Mouse (Mus musculus) spleen, adult 2 months (tissue): Measurements from ENCODE around the gene Rab24. TPM values are rescaled to one million over a fixed set of nuclear protein-coding genes. Genes with fewer than 3 reads are reported as not detected.

ENCODE experiments used
- DNase-seq, 2 experiments: peaks; one replicate each; pipeline versions ENCODE4 v3.0.0 to v3.0.0-alpha.2; 2012 to 2021; ENCODE audit warnings: low spot score in 2 of 2, low read depth in 1 of 2
- H3K27ac ChIP-seq: fragments of 200-500 bp; 2 replicates; pipeline ENCODE4 v1.5.1; 2012; ENCODE audit warnings: low read length, inconsistent platforms; ENCODE audit not compliant: insufficient read depth
- H3K27me3 ChIP-seq: fragments of 200-500 bp; 2 replicates; pipeline ENCODE4 v1.6.1; 2012; ENCODE audit warnings: mild to moderate bottlenecking, moderate library complexity, low read length, inconsistent platforms; ENCODE audit not compliant: control insufficient read depth, insufficient read depth
- H3K36me3 ChIP-seq: fragments of 200-500 bp; 2 replicates; pipeline ENCODE4 v1.6.1; 2012; ENCODE audit warnings: mild to moderate bottlenecking, low read length, inconsistent platforms; ENCODE audit not compliant: control insufficient read depth, insufficient read depth
- H3K4me1 ChIP-seq: fragments of 200-500 bp; 2 replicates; pipeline ENCODE4 v1.6.1; 2011; ENCODE audit warnings: inconsistent platforms; ENCODE audit not compliant: control insufficient read depth, insufficient read depth, insufficient read length
- H3K4me3 ChIP-seq: fragments of 200-500 bp; 2 replicates; pipeline ENCODE4 v1.5.1; 2011; ENCODE audit warnings: mild to moderate bottlenecking, inconsistent platforms; ENCODE audit not compliant: insufficient read depth, insufficient read length; ENCODE audit errors: extremely low read depth
- CTCF ChIP-seq: fragments of 200-500 bp; IDR thresholded peaks from 2 replicates; pipeline ENCODE4 v1.5.1; 2011; ENCODE audit warnings: mild to moderate bottlenecking, inconsistent platforms; ENCODE audit not compliant: insufficient read depth, insufficient read length, insufficient replicate concordance; ENCODE audit errors: extremely low read depth
- POLR2A ChIP-seq: fragments of 200-500 bp; IDR thresholded peaks from 2 replicates; pipeline ENCODE4 v1.6.1; 2011; ENCODE audit warnings: low read depth, low read length, inconsistent platforms
- WGBS: fragments of 180-500 bp; shearing (Covaris S2); methylation state at CpG from one replicate; pipeline ENCODE4 v1.1.7; 2018; 5-methylcytosine and 5-hydroxymethylcytosine counted together
- polyA plus RNA-seq: library from polyadenylated mRNA; depleted of rRNA; stranded (reverse); fragments of >200 nt; gene quantifications from 2 replicates; pipeline ENCODE4 v1.2.3, GENCODE M21; 2012; rRNA removed

The Rab24 gene
- 54.7 and 75.2 TPM in 2 replicates for polyA plus RNA-seq

- DNase-seq = peak; percentile 59 to 84
- TF ChIP-seq CTCF (no peak), POLR2A (peak; percentile 49)
- 1% methylated on average over 73 of the region's 73 CpGs for WGBS
- Histone ChIP-seq H3K4me3 (peak within 1 kb of the TSS; percentile 88), H3K27me3 (no peaks in the 10 kb centered on the region), H3K4me1 (peaks cover 33% of the 10 kb centered on the region), H3K27ac (peak within 1 kb of the TSS; percentile 77), H3K36me3 (peaks cover 21% of the 10 kb centered on the region)
Measured at GRCm38 (mm10) chr13:55321434-55322129, at the start of gene Rab24. TSS of gene Rab24 (minus strand) at chr13:55321946.

GRCm38 (mm10) chr13:55371007-55371681 is 49.4 kb upstream of the Rab24 start:
- H3K27me3 ChIP-seq = no peaks in the 10 kb centered on the region
- DNase-seq = no peak
- peak overlapping the region; percentile 12; the same call in 1 of the 2 replicates for H3K4me3 ChIP-seq
- no peak overlapping the region for H3K27ac ChIP-seq
- H3K36me3 ChIP-seq = peaks cover 2% of the 10 kb centered on the region; the same call in 1 of the 2 replicates
- H3K4me1 ChIP-seq = peaks cover 39% of the 10 kb centered on the region; the same call in 1 of the 2 replicates
- WGBS = 75% methylated on average over 8 of the region's 8 CpGs
- TF ChIP-seq POLR2A (no peak), CTCF (no peak)

GRCm38 (mm10) chr13:55370234-55370633 is 48.5 kb upstream of the Rab24 start:
- no peak for DNase-seq
- peak overlapping the region; percentile 80 for H3K4me3 ChIP-seq
- TF ChIP-seq POLR2A (no peak), CTCF (no peak)
- WGBS = 7% methylated on average over 3 of the region's 3 CpGs
- H3K27me3 ChIP-seq = no peaks in the 10 kb centered on the region
- peak overlapping the region; percentile 94 for H3K27ac ChIP-seq
- peaks cover 39% of the 10 kb centered on the region; the same call in 1 of the 2 replicates for H3K4me1 ChIP-seq
- H3K36me3 ChIP-seq = peaks cover 2% of the 10 kb centered on the region; the same call in 1 of the 2 replicates

GRCm38 (mm10) chr13:55369531-55370114 is 47.9 kb upstream of the Rab24 start, which contains the start of gene Rgs14:
TSS of gene Rgs14 (plus strand) at chr13:55369732.
- Histone ChIP-seq H3K27ac (peak within 1 kb of the TSS; percentile 94), H3K4me1 (peaks cover 39% of the 10 kb centered on the region; the same call in 1 of the 2 replicates), H3K4me3 (peak within 1 kb of the TSS; percentile 80), H3K36me3 (no peaks in the 10 kb centered on the region), H3K27me3 (no peaks in the 10 kb centered on the region)
- no peak for TF ChIP-seq CTCF
- peak; percentile 75 for TF ChIP-seq POLR2A
- DNase-seq = peak; percentile 67 to 82
- WGBS = 2% methylated on average over 13 of the region's 13 CpGs

GRCm38 (mm10) chr13:55368401-55368800 is 46.7 kb upstream of the Rab24 start:
- H3K4me3 ChIP-seq = no peak overlapping the region
- H3K27me3 ChIP-seq = no peaks in the 10 kb centered on the region
- no peak overlapping the region for H3K27ac ChIP-seq
- WGBS = 72% methylated on average over 7 of the region's 7 CpGs
- TF ChIP-seq POLR2A (no peak), CTCF (no peak)
- H3K36me3 ChIP-seq = no peaks in the 10 kb centered on the region
- no peak for DNase-seq
- H3K4me1 ChIP-seq = peaks cover 31% of the 10 kb centered on the region; the same call in 1 of the 2 replicates

- DNase-seq = peak; percentile 92 to 94
- Histone ChIP-seq H3K4me3 (peak within 1 kb of the TSS; percentile 89), H3K27ac (peak within 1 kb of the TSS; percentile 93), H3K36me3 (peaks cover 11% of the 10 kb centered on the region), H3K4me1 (no peaks in the 10 kb centered on the region; the same call in 1 of the 2 replicates), H3K27me3 (no peaks in the 10 kb centered on the region)
- under 1% methylated on average over 35 of the region's 35 CpGs for WGBS
- TF ChIP-seq POLR2A = peak; percentile 64
- TF ChIP-seq CTCF = no peak
Measured at GRCm38 (mm10) chr13:55362453-55363060, 40.8 kb upstream of the Rab24 start, which contains the start of gene Lman2. TSS of gene Lman2 (minus strand) at chr13:55362783.
